Mouse (Mus musculus) liver, postnatal 0 days (tissue): ENCODE results near the gene Rrn3. TPM values are rescaled to one million over a fixed set of nuclear protein-coding genes. Genes with fewer than 3 reads are reported as not detected.

ENCODE experiments used
- ATAC-seq: fragments of 200-750 bp; cut with Nextera tagmentation; 2 replicates; pipeline ENCODE4 v1.8.0; 2017; ENCODE audit warnings: mild to moderate bottlenecking, moderate library complexity
- DNase-seq: peaks from one replicate; pipeline ENCODE4 v3.0.0-alpha.2; 2016
- H3K27ac ChIP-seq: fragments of 300-500 bp; sonication (generic); 2 replicates; pipeline ENCODE4 v1.5.1; 2014; ENCODE audit warnings: antibody characterized with exemption, moderate library complexity, mild to moderate bottlenecking, low read depth
- H3K27me3 ChIP-seq: fragments of 300-500 bp; sonication (generic); 2 replicates; pipeline ENCODE4 v1.6.1; 2014; ENCODE audit warnings: low read length, control low read depth, mixed read lengths; ENCODE audit not compliant: insufficient read depth
- H3K36me3 ChIP-seq: fragments of 300-500 bp; sonication (generic); replicated peaks from 2 replicates; pipeline ENCODE4 v1.6.1; 2014; ENCODE audit warnings: mild to moderate bottlenecking, control low read depth, low read length, moderate library complexity, mixed read lengths; ENCODE audit not compliant: insufficient read depth
- H3K4me1 ChIP-seq: fragments of 300-500 bp; sonication (generic); 2 replicates; pipeline ENCODE4 v1.6.1; 2014; ENCODE audit warnings: antibody characterized with exemption, mild to moderate bottlenecking, control low read depth; ENCODE audit not compliant: insufficient read depth
- H3K4me2 ChIP-seq: fragments of 300-500 bp; sonication (generic); 2 replicates; pipeline ENCODE4 v1.6.1; 2014; ENCODE audit warnings: low read depth, mild to moderate bottlenecking, low read length, moderate library complexity, mixed read lengths
- H3K4me3 ChIP-seq: fragments of 300-500 bp; sonication (generic); 2 replicates; pipeline ENCODE4 v1.5.1; 2014; ENCODE audit warnings: low read depth, low read length
- H3K9ac ChIP-seq: fragments of 300-500 bp; sonication (generic); replicated peaks from 2 replicates; pipeline ENCODE4 v1.6.1; 2014; ENCODE audit warnings: mild to moderate bottlenecking, moderate library complexity
- H3K9me3 ChIP-seq: fragments of 300-500 bp; sonication (generic); 2 replicates; pipeline ENCODE4 v1.6.1; 2016; ENCODE audit warnings: mild to moderate bottlenecking, control low read depth, low read length, mixed read lengths
- CTCF ChIP-seq: sonication (generic); IDR thresholded peaks from 2 replicates; pipeline ENCODE4 v1.5.1; 2016; ENCODE audit warnings: antibody characterized with exemption, low read depth
- EP300 ChIP-seq: IDR thresholded peaks from 2 replicates; pipeline ENCODE4 v1.6.1; 2016; ENCODE audit warnings: antibody characterized with exemption, low read depth, mild to moderate bottlenecking
- WGBS: fragments of 180-500 bp; shearing (Covaris S2); extraction: QIAGEN DNeasy Blood & Tissue Kit; methylation state at CpG from one replicate; pipeline ENCODE4 v1.1.7; 2014; ENCODE audit not compliant: insufficient replicate concordance; 5-methylcytosine and 5-hydroxymethylcytosine counted together
- polyA plus RNA-seq: library from polyadenylated mRNA; unstranded; fragments of >200 nt; fragmentation: Nextera tagmentation; extraction: Ambion mirVana; gene quantifications from 2 replicates; pipeline ENCODE4 v1.2.1, GENCODE M21; 2015

Rrn3 gene
- polyA plus RNA-seq, 1 experiment from 2014 or later, result 15.3 TPM

DNA sequence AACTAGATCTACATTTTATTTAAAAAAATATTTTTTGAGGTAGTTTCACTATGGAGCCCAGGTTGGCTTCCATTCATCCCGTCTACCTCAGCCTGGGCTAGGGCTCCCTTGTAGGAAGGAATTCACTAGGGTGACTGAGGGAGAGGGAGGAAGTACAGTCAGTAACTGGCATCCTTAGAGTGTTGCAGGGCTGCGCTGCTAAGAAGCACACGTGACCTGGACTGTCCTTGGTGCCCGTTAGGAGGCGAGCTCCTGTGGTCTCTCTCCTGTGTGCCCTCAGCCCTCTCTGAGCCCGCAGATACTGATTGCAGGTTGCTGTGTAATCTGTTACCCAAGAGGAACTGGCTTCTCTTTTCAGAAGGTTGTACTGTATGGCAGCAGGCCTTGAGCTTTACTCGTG lies 27.9 kb downstream of the Rrn3 start:
- TF ChIP-seq CTCF (no peak), EP300 (no peak)
- ATAC-seq, result no peak

DNA sequence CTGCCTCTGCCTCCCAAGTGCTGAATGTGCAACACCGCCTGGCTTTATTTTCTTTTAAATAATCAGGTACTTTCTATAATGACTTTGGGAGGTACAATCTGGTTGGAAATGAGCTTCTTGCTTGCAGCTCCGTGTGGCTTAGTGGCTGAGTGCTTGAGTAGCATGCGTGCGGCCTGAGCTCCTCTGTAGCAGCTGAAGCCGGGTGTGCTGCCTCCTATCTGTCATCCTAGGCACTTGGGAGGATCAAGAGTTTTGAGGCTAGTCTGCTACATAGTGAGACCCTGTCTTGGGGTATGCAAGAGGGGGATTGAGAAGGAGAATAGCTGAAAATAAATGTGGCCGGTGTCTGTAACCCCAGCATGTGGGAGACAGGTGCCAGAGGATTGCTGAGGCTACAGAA lies 31.6 kb downstream of the Rrn3 start:
- no peak for DNase-seq
- no peak overlapping the region for H3K27ac ChIP-seq
- ATAC-seq, result no peak
- H3K4me3 ChIP-seq, result no peak overlapping the region
- no peak overlapping the region for H3K9ac ChIP-seq
- H3K27me3 ChIP-seq, result no peaks in the 10 kb centered on the region
- H3K9me3 ChIP-seq, result no peaks in the 10 kb centered on the region
- no peaks in the 10 kb centered on the region for H3K4me1 ChIP-seq
- 90% methylated on average over 6 of the region's 6 CpGs for WGBS
- no peak overlapping the region for H3K4me2 ChIP-seq
- TF ChIP-seq EP300, result no peak
- TF ChIP-seq CTCF, result no peak
- H3K36me3 ChIP-seq, result peaks cover 57% of the 10 kb centered on the region

More for the DNA sequence above, 27.9 kb downstream of the Rrn3 start:
- WGBS, result 89% methylated on average over 7 of the region's 7 CpGs
- no peak for DNase-seq
- H3K36me3 ChIP-seq, result peaks cover 79% of the 10 kb centered on the region
- H3K4me1 ChIP-seq, result no peaks in the 10 kb centered on the region
- no peaks in the 10 kb centered on the region for H3K27me3 ChIP-seq
- H3K9me3 ChIP-seq, result no peaks in the 10 kb centered on the region
- H3K4me2 ChIP-seq, result no peak overlapping the region
- no peak overlapping the region for H3K4me3 ChIP-seq
- no peak overlapping the region for H3K9ac ChIP-seq
- H3K27ac ChIP-seq, result no peak overlapping the region

- ATAC-seq (peak; percentile 83), DNase-seq (no peak)
- H3K36me3 ChIP-seq, result peaks cover 55% of the 10 kb centered on the region
- no peak overlapping the region for H3K9ac ChIP-seq
- no peak for TF ChIP-seq EP300
- no peaks in the 10 kb centered on the region for H3K9me3 ChIP-seq
- H3K27ac ChIP-seq, result peak overlapping the region; percentile 26; the same call in 1 of the 2 replicates
- H3K27me3 ChIP-seq, result no peaks in the 10 kb centered on the region
- no peak overlapping the region for H3K4me2 ChIP-seq
- WGBS, result 71% methylated on average over 3 of the region's 3 CpGs
- H3K4me1 ChIP-seq, result 0 out of 2 replicates have a peak, but pooled peaks cover 2% of the 10 kb centered on the region
- H3K4me3 ChIP-seq, result no peak overlapping the region
Measured at GRCm38 (mm10) chr16:13813200-13813599, 32.7 kb downstream of the Rrn3 start.

DNA sequence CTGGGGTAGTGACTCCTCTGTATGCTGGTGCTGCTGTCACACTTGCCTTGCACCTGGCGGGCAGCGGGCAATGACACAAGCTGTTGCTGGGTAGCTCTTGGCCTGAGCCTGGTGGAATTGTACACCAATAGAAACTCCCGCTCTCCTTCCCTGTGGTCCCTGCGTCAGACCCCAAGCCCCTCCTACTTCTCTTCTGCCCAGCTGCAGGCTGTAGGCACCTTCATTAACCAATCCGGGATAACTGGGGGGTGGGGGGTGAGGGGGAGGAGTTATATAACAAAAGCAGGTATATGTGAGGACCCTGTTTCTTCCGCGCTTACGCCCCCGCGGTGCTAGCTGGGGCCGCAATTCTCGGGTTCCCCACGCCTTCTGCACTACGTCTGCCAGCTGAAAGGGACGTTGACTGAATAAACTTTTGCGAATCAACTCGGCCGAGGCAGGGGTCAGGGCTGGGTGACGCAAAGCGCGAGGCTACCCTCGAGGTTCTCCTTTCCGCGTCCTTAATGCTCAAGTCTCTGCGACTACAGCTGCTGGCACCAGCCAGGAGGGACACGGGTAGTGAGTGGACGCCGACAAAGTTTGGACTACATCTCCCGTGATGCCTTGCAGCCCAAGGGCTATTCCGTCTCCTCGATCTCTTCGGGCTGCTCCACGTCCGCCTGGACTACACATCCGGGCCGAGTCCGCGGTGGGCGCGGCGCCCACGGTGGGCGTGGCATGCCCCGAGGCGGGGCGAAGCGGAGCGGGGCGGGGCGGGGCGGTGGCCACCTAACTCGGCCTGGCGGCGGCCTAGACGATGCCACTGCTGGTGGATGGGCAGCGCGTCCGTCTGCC lies 38.3 kb downstream of the Rrn3 start, which contains the start of gene Ntan1:
Gene Ntan1, plus strand, starts transcription at position 286 of the 834 bp plus-strand sequence.
- H3K27ac ChIP-seq, result peak within 1 kb of the TSS; percentile 85
- H3K4me2 ChIP-seq, result peak within 1 kb of the TSS; percentile 94
- peaks cover 22% of the 10 kb centered on the region; the same call in 1 of the 2 replicates for H3K4me1 ChIP-seq
- ATAC-seq (peak; percentile 96), DNase-seq (peak; percentile 98)
- no peaks in the 10 kb centered on the region for H3K27me3 ChIP-seq
- under 1% methylated on average over 52 of the region's 58 CpGs for WGBS
- peaks cover 6% of the 10 kb centered on the region; the same call in 1 of the 2 replicates for H3K36me3 ChIP-seq
- no peaks in the 10 kb centered on the region for H3K9me3 ChIP-seq
- TF ChIP-seq EP300 (no peak), CTCF (no peak)
- peak within 1 kb of the TSS; percentile 91 for H3K9ac ChIP-seq
- H3K4me3 ChIP-seq, result peak within 1 kb of the TSS; percentile 80

- no peaks in the 10 kb centered on the region for H3K27me3 ChIP-seq
- ATAC-seq, result peak; percentile 50
- TF ChIP-seq EP300 (no peak), CTCF (no peak)
- H3K4me1 ChIP-seq, result peaks cover 22% of the 10 kb centered on the region; the same call in 1 of the 2 replicates
- peak overlapping the region; percentile 94 for H3K4me2 ChIP-seq
- under 1% methylated on average over 36 of the region's 36 CpGs for WGBS
- H3K4me3 ChIP-seq, result peak overlapping the region; percentile 80
- peak overlapping the region; percentile 91 for H3K9ac ChIP-seq
- H3K27ac ChIP-seq, result peak overlapping the region; percentile 76
- 0 out of 2 replicates have a peak, but pooled peaks cover 5% of the 10 kb centered on the region for H3K36me3 ChIP-seq
- no peak for DNase-seq
- H3K9me3 ChIP-seq, result no peaks in the 10 kb centered on the region
Measured at GRCm38 (mm10) chr16:13819394-13819743, 38.9 kb downstream of the Rrn3 start.

- Histone ChIP-seq H3K9me3 (no peaks in the 10 kb centered on the region), H3K27ac (peak overlapping the region; percentile 76), H3K36me3 (no peaks in the 10 kb centered on the region), H3K9ac (peak overlapping the region; percentile 91), H3K4me3 (peak overlapping the region; percentile 80), H3K4me1 (peaks cover 22% of the 10 kb centered on the region; the same call in 1 of the 2 replicates), H3K4me2 (peak overlapping the region; percentile 94), H3K27me3 (no peaks in the 10 kb centered on the region)
- DNase-seq (no peak), ATAC-seq (no peak)
- TF ChIP-seq EP300 (no peak), CTCF (no peak)
- WGBS, result 24% methylated on average over 12 of the region's 12 CpGs
Measured at GRCm38 (mm10) chr16:13819806-13820500, 39.4 kb downstream of the Rrn3 start.
